Mouse (Mus musculus): ENCODE results near the gene Dynlt1f.
"Not testable (repeated sequence)": the region's sequence is repeated elsewhere in the genome, so short reads cannot be mapped to it uniquely, and the experiment has no call there.

- TF ChIP-seq CTCF (IDR thresholded peaks at IDR 0.05; ENCODE audit: control insufficient read depth, insufficient read depth, insufficient replicate concordance, low read depth, low read length); POLR2A (IDR thresholded peaks at IDR 0.05; ENCODE audit: control insufficient read depth, low read depth, low read length): not testable (repeated sequence)
These were observed 3.1 kb upstream of the Dynlt1f start, which contains the start of gene Sytl3 for GRCm38 (mm10) chr17:6658801-6659200.
